Mouse (Mus musculus) left cerebral cortex, adult 2 months (tissue): ENCODE measurements around the gene Edaradd. TPM values are rescaled to one million over a fixed set of nuclear protein-coding genes. Genes with fewer than 3 reads are reported as not detected.

Experiments used
- DNase-seq, 2 experiments: peaks; one replicate each; pipeline ENCODE4 v3.0.0; 2021 to 2022; ENCODE audit warnings: low spot score in 2 of 2, mixed read lengths in 1 of 2; ENCODE audit errors: extremely low spot score in 1 of 2
- H3K27ac ChIP-seq: fragments of 200-600 bp; 2 replicates; pipeline ENCODE4 v1.8.1; 2022
- H3K4me3 ChIP-seq: fragments of 200-600 bp; 2 replicates; pipeline ENCODE4 v1.8.1; 2022
- CTCF ChIP-seq: fragments of 200-600 bp; IDR thresholded peaks from 2 replicates; pipeline ENCODE4 v1.8.1; 2022; ENCODE audit warnings: antibody characterized with exemption, mild to moderate bottlenecking, moderate library complexity
- intact Hi-C: fragments of 180-260 bp; cut with DNase I; formaldehyde crosslinking; loops from one replicate; pipeline ENCODE4 v1.15.1; 2025
- total RNA-seq, 2 experiments: library from RNA; stranded (reverse); gene quantifications; 2 replicates each; pipeline ENCODE4 v1.2.3; 2021

Edaradd gene
- total RNA-seq, 2 experiments from 2014 or later, result 0.16 TPM

DNA sequence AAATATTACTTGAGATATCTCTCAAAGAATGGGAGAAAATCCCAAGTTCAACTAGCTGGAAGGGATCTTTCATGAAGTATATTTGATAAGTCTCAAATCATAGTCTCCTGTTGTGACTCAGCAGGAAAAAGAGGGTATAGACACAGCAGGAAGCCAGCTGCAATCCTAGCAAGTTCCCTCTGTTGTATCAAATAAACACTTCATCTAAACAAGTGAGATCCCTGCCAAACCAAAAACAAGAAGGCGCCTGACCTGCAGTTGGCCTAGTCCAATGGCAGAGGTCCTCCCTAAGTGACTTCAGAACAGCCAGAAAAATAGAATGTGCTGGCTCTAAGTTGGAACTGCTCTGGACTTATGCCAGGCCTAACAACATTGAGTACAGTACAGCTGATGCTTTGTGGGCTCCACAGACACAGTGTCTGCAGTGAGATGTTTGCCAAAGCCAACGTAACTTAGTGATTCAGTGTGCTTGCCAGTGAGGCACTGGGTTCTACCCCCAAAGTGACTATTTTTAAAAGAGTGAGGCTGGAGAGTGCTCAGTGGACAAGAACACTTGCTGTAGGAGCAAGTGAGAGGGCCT lies 78.1 kb downstream of the Edaradd start:
- intact Hi-C loops, result no loop called here
- H3K27ac ChIP-seq, result no peak overlapping the region
- TF ChIP-seq CTCF, result no peak

DNA sequence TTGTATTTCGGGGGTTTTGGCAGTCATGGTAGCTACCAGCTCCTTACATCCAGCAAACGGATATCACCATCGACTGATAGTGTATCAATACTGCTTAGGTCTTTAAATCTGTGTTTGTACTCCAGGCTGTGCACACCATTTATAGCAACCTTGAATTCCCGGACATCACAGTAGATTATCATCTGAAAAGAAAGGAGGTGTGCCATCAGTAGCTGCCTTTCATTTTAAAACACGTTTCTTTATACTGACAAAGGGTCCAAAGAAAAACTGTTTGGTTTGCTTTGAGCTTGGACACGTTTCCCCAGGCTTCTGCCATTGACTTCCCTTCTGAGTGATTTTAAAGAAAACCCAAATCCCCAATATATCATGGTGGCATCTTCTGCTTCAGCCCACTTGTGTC lies 79.4 kb downstream of the Edaradd start:
- no peak overlapping the region for H3K4me3 ChIP-seq

More for the DNA sequence above, 78.1 kb downstream of the Edaradd start:
- H3K4me3 ChIP-seq, result no peak overlapping the region
- no peak for DNase-seq

DNA sequence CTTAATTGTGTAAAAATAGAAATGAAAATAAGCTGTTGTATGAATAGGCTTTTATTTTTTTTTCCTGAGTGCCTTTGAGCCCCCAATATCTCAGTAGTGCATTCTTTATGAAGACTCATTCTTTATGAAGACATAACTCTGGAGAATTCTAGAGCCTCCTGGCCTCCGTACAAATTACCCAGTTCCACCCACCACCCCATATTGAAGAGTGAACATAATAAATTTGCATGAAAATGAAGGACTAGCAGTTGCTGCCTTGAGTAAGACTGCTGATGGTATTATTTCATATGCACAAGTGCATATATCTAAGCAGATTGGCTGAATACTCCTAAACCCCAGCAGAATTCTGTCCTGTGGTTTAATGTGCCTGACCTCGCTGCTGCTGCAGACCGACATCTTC lies 80.7 kb downstream of the Edaradd start:
- no peak for TF ChIP-seq CTCF
- no peak overlapping the region for H3K27ac ChIP-seq
- intact Hi-C loops, result no loop called here
- no peak overlapping the region for H3K4me3 ChIP-seq
- no peak for DNase-seq

More for the DNA sequence above, 79.4 kb downstream of the Edaradd start:
- no peak overlapping the region for H3K27ac ChIP-seq
- no peak for TF ChIP-seq CTCF
- DNase-seq, result no peak
- intact Hi-C loops, result no loop called here

DNA sequence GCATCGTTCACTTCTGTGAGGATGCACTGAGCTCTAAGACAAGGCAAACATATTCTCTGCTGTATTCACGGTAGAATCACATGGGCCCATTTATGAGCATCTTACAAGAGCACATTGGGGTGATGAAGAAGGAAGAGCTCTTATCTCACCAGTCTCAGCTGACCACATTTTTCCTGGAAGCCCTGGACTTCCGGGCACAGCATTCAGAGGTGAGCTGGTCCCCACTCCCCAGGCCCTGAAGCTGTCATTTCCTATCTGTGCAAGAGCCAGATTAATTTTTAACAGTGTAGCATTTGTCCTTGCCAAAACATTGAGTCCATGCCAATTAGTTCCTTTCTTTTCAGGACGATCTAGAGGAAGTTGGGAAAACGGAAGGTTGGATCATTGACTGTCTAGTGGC lies 86.4 kb downstream of the Edaradd start:
- DNase-seq, result no peak
- Histone ChIP-seq H3K27ac (no peak overlapping the region), H3K4me3 (no peak overlapping the region)
- TF ChIP-seq CTCF, result no peak
- intact Hi-C loops, result loop anchor here (5.0 kb wide), 1 partner anchor 37 kb away; the partner anchor contains the start of gene Heatr1

DNA sequence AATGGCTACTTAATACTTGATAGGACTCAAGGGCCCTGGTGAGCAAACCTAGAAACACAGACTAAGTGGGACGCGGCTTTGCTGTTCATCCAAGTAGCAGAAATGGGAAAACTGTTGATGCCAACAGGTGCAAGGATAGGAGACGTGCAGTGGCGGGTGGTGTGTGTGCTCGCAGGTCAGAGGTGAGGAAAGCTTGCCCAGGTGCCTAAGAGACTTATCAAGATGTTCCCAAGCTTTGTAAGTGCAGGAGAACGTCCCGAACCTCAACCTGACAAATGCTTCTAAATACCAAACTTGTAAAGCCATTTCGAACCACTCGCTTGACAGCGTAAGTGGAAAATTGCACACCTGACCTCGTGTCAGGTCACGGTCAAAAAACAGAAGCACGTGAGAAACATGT lies 91.7 kb downstream of the Edaradd start:
- no peak for TF ChIP-seq CTCF
- no peak overlapping the region for H3K27ac ChIP-seq
- intact Hi-C loops, result no loop called here
- no peak for DNase-seq
- H3K4me3 ChIP-seq, result no peak overlapping the region

Other genes starting within 250 kb of the Edaradd start
- 10 to 100 TPM; 11.7 to 15.5 TPM for gene Actn2, start 179.7 kb downstream of the Edaradd start, total RNA-seq
- 10 to 100 TPM; 28.3 to 35.5 TPM for gene Heatr1, start 125.4 kb downstream of the Edaradd start, total RNA-seq
- gene Lgals8, start 55.5 kb downstream of the Edaradd start, total RNA-seq, result 10 to 100 TPM; 32.7 to 37.0 TPM
- gene Ero1lb, start 45.4 kb upstream of the Edaradd start, total RNA-seq, result 10 to 100 TPM; 14.5 to 15.2 TPM